Mouse (Mus musculus) retina, postnatal 7 days (tissue): ENCODE measurements around the gene Kcnc1.

Source experiments
- DNase-seq: peaks from one replicate; pipeline ENCODE4 v3.0.0-alpha.2; 2012; ENCODE audit warnings: low read depth, low spot score

Kcnc1 gene

GRCm38 (mm10) chr7:46471054-46471737 lies 74.9 kb downstream of the Kcnc1 start:
- DNase-seq: no peak

- DNase-seq: no peak
Observed at GRCm38 (mm10) chr7:46473141-46473540, 76.8 kb downstream of the Kcnc1 start.

GRCm38 (mm10) chr7:46475464-46475863 lies 79.2 kb downstream of the Kcnc1 start:
- no peak for DNase-seq

GRCm38 (mm10) chr7:46477456-46477855 lies 81.2 kb downstream of the Kcnc1 start:
- DNase-seq: no peak

GRCm38 (mm10) chr7:46479793-46480192 lies 83.5 kb downstream of the Kcnc1 start:
- DNase-seq: no peak

GRCm38 (mm10) chr7:46482099-46482531 lies 85.8 kb downstream of the Kcnc1 start:
- no peak for DNase-seq

- no peak for DNase-seq
Observed at GRCm38 (mm10) chr7:46483050-46483449, 86.8 kb downstream of the Kcnc1 start.

GRCm38 (mm10) chr7:46484223-46484622 lies 87.9 kb downstream of the Kcnc1 start:
- DNase-seq: no peak

- no peak for DNase-seq
Observed at GRCm38 (mm10) chr7:46486761-46487160, 90.5 kb downstream of the Kcnc1 start.

GRCm38 (mm10) chr7:46487354-46487753 lies 91.1 kb downstream of the Kcnc1 start:
- no peak for DNase-seq
